Mouse (Mus musculus): ENCODE results near the gene Aph1c.

GRCm38 (mm10) chr9:66794629-66795463 is 39.7 kb downstream of the Aph1c start:
- no peak for TF ChIP-seq CTCF (IDR thresholded peaks at IDR 0.05; ENCODE audit: control insufficient read depth, insufficient read depth, low read length)
- no peak; the same call in 1 of the 2 replicates for TF ChIP-seq POLR2A (IDR thresholded peaks at IDR 0.05; ENCODE audit: borderline replicate concordance, control insufficient read depth, low read depth, low read length)

Measured in bone marrow, adult 2 months (tissue).